Mouse (Mus musculus) embryonic fibroblast, embryonic 13.5 days (primary cell): ENCODE measurements around the gene Snx14.

ENCODE experiments used
- CTCF ChIP-seq: IDR thresholded peaks from 2 replicates; pipeline ENCODE4 v1.5.1; 2011; ENCODE audit warnings: mild to moderate bottlenecking, control low read depth, low read length, moderate library complexity, borderline replicate concordance; ENCODE audit not compliant: insufficient read depth
- POLR2A ChIP-seq: IDR thresholded peaks from 2 replicates; pipeline ENCODE4 v1.6.1; 2011; ENCODE audit warnings: low read depth, mild to moderate bottlenecking, control low read depth, low read length, moderate library complexity

GRCm38 (mm10) chr9:88348623-88349022 is 90.1 kb downstream of the Snx14 start:
- no peak for TF ChIP-seq POLR2A
- no peak for TF ChIP-seq CTCF
